Mouse (Mus musculus): Measurements from ENCODE around the gene E2f4. TPM values are rescaled to one million over a fixed set of nuclear protein-coding genes. Genes with fewer than 3 reads are reported as not detected.
A peak's percentile ranks its signal among the peaks of the same experiment; 100 is the strongest.

The E2f4 gene
- 76.6 and 76.8 TPM in 2 replicates for polyA plus RNA-seq (2016; fragmentation: Nextera tagmentation; extraction: Ambion mirVana)

GRCm38 (mm10) chr8:105297511-105298192 is at the start of gene E2f4:
Gene E2f4, plus strand, starts transcription at chr8:105297663.
- peak within 1 kb of the TSS; percentile 58; the same call in 1 of the 2 replicates for H3K27ac ChIP-seq (replicated peaks)
- peak; percentile 92 for ATAC-seq (ENCODE audit: low FRiP score, low read depth)
- WGBS = under 1% methylated on average over 56 of the region's 58 CpGs

DNA sequence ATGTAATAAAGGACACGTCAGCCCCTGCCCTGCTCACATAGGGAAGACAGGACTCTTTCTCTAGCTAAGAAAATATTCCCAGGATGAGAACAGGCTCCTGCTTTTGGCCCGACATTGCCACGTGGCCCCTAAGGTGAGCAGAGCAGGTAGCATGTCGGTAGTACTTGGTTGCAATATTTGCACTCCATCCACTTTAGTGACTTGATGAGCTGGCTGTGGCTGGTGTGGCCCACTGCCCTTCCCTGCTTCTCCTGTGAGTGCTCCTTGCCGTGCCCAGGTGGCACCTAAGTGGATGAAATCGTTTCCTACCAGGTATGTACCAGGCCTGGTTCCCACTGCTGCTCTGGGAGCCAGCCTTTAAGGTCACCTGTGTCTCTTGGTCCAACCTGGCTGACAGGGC is 45.5 kb upstream of the E2f4 start:
- Histone ChIP-seq H3K36me3 (peaks cover 58% of the 10 kb centered on the region), H3K27me3 (peaks cover 27% of the 10 kb centered on the region), H3K27ac (replicated peaks) (no peak overlapping the region), H3K9ac (replicated peaks) (no peak overlapping the region), H3K9me3 (no peaks in the 10 kb centered on the region), H3K4me2 (replicated peaks) (no peak overlapping the region), H3K4me1 (peaks cover 18% of the 10 kb centered on the region), H3K4me3 (no peak overlapping the region)
- no peak for ATAC-seq (ENCODE audit: low FRiP score, low read depth)
- 92% methylated on average over 6 of the region's 6 CpGs for WGBS

More at GRCm38 (mm10) chr8:105297511-105298192, at the start of gene E2f4:
- H3K9me3 ChIP-seq = no peaks in the 10 kb centered on the region
- peaks cover 9% of the 10 kb centered on the region for H3K27me3 ChIP-seq
- peaks cover 17% of the 10 kb centered on the region for H3K4me1 ChIP-seq
- peak within 1 kb of the TSS; percentile 85 for H3K9ac ChIP-seq (replicated peaks)
- peaks cover 35% of the 10 kb centered on the region for H3K36me3 ChIP-seq
- H3K4me2 ChIP-seq (replicated peaks) = peak within 1 kb of the TSS; percentile 98
- peak within 1 kb of the TSS; percentile 78 for H3K4me3 ChIP-seq

GRCm38 (mm10) chr8:105252680-105253537 is 44.6 kb upstream of the E2f4 start:
- WGBS = 89% methylated on average over 10 of the region's 10 CpGs
- Histone ChIP-seq H3K9ac (replicated peaks) (no peak overlapping the region), H3K4me1 (peaks cover 18% of the 10 kb centered on the region), H3K36me3 (peaks cover 49% of the 10 kb centered on the region), H3K27me3 (peaks cover 37% of the 10 kb centered on the region), H3K9me3 (no peaks in the 10 kb centered on the region), H3K4me3 (no peak overlapping the region), H3K4me2 (replicated peaks) (no peak overlapping the region; the same call in 1 of the 2 replicates), H3K27ac (replicated peaks) (no peak overlapping the region)
- no peak for ATAC-seq (ENCODE audit: low FRiP score, low read depth)

GRCm38 (mm10) chr8:105253766-105254151 is 43.7 kb upstream of the E2f4 start:
- ATAC-seq (ENCODE audit: low FRiP score, low read depth) = peak; percentile 52
- 34% methylated on average over 20 of the region's 20 CpGs for WGBS
- Histone ChIP-seq H3K27me3 (peaks cover 45% of the 10 kb centered on the region), H3K4me1 (peaks cover 20% of the 10 kb centered on the region), H3K9me3 (no peaks in the 10 kb centered on the region), H3K36me3 (peaks cover 40% of the 10 kb centered on the region), H3K4me2 (replicated peaks) (peak overlapping the region; percentile 92), H3K4me3 (peak overlapping the region; percentile 52), H3K9ac (replicated peaks) (0 out of 2 replicates have a peak overlapping the region, but pooled peaks have one; percentile 24), H3K27ac (replicated peaks) (no peak overlapping the region)

- H3K27ac ChIP-seq (replicated peaks) = no peak overlapping the region
Observed at GRCm38 (mm10) chr8:105254152-105254965, 43.1 kb upstream of the E2f4 start.

GRCm38 (mm10) chr8:105254966-105255350 is 42.5 kb upstream of the E2f4 start, which contains the start of gene B3gnt9:
Gene B3gnt9, minus strand, starts transcription at chr8:105255153.
- Histone ChIP-seq H3K9me3 (no peaks in the 10 kb centered on the region), H3K4me3 (peak within 1 kb of the TSS; percentile 52), H3K36me3 (peaks cover 28% of the 10 kb centered on the region), H3K27me3 (peaks cover 57% of the 10 kb centered on the region), H3K4me2 (replicated peaks) (peak within 1 kb of the TSS; percentile 92), H3K9ac (replicated peaks) (peak within 1 kb of the TSS; percentile 53), H3K27ac (replicated peaks) (no peak within 1 kb of the TSS), H3K4me1 (peaks cover 32% of the 10 kb centered on the region)
- no peak for ATAC-seq (ENCODE audit: low FRiP score, low read depth)
- 1% methylated on average over 14 of the region's 14 CpGs for WGBS

More at GRCm38 (mm10) chr8:105254152-105254965, 43.1 kb upstream of the E2f4 start:
- ATAC-seq (ENCODE audit: low FRiP score, low read depth) = peak; percentile 83
- Histone ChIP-seq H3K27me3 (peaks cover 51% of the 10 kb centered on the region), H3K4me2 (replicated peaks) (peak overlapping the region; percentile 92), H3K36me3 (peaks cover 34% of the 10 kb centered on the region), H3K4me1 (peaks cover 26% of the 10 kb centered on the region), H3K9ac (replicated peaks) (peak overlapping the region; percentile 53), H3K4me3 (peak overlapping the region; percentile 52), H3K9me3 (no peaks in the 10 kb centered on the region)
- WGBS = under 1% methylated on average over 73 of the region's 74 CpGs

GRCm38 (mm10) chr8:105257318-105258114 is 39.9 kb upstream of the E2f4 start:
- Histone ChIP-seq H3K9ac (replicated peaks) (no peak overlapping the region), H3K36me3 (peaks cover 4% of the 10 kb centered on the region; the same call in 1 of the 2 replicates), H3K4me3 (no peak overlapping the region), H3K9me3 (no peaks in the 10 kb centered on the region), H3K4me2 (replicated peaks) (no peak overlapping the region), H3K27ac (replicated peaks) (no peak overlapping the region), H3K4me1 (peaks cover 33% of the 10 kb centered on the region), H3K27me3 (peaks cover 79% of the 10 kb centered on the region)
- ATAC-seq (ENCODE audit: low FRiP score, low read depth) = no peak
- WGBS = 70% methylated on average over 7 of the region's 7 CpGs

DNA sequence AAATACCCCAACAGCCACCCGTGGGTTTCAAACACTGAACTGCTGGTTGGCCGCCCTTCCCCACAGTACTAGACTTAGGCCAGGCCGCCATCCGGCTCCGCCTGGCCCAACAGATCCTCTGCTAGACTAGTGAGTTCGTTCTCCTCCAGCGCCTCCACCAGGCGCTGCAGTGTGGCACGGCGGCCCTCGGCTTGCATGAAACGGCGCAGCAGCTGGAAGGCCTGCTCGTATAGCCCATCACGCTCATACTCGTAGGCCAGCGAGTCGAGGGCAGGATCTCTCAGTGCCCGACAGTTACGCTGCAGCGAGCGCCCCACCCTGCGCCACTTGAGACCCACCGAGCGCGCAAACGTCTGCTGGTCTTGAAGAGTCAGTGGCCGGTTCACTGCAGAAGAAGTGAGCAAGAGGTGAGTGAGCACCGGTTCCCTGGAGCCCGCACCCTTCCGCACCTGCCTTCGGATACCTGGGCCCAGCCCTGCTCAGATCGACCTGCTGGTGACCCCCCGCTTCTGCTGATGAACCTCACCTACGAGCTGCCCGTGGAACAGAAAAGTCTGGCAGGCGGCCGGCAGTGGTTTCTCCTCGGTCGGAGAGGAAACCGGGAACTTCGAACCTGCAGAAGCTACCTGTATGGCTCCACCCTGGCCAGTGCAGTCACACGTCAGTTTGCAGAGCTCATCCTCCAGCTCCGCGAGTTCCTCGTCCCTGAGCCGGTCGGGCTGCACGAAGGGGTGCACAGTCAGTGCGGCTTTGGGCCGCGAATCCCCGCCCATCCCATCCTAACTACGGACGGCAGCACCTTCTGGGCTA is 38.3 kb upstream of the E2f4 start:
- no peaks in the 10 kb centered on the region for H3K9me3 ChIP-seq
- peak overlapping the region; percentile 80 for H3K4me2 ChIP-seq (replicated peaks)
- H3K36me3 ChIP-seq = no peaks in the 10 kb centered on the region
- WGBS = 2% methylated on average over 55 of the region's 55 CpGs
- no peak overlapping the region; the same call in 1 of the 2 replicates for H3K9ac ChIP-seq (replicated peaks)
- peaks cover 33% of the 10 kb centered on the region for H3K4me1 ChIP-seq
- peaks cover 95% of the 10 kb centered on the region for H3K27me3 ChIP-seq
- H3K4me3 ChIP-seq = peak overlapping the region; percentile 42
- ATAC-seq (ENCODE audit: low FRiP score, low read depth) = peak; percentile 42
- H3K27ac ChIP-seq (replicated peaks) = no peak overlapping the region

- Histone ChIP-seq H3K4me1 (peaks cover 31% of the 10 kb centered on the region), H3K9ac (replicated peaks) (no peak overlapping the region; the same call in 1 of the 2 replicates), H3K4me2 (replicated peaks) (peak overlapping the region; percentile 80), H3K27ac (replicated peaks) (no peak overlapping the region), H3K4me3 (peak overlapping the region; percentile 42), H3K27me3 (peaks cover 96% of the 10 kb centered on the region), H3K36me3 (no peaks in the 10 kb centered on the region), H3K9me3 (no peaks in the 10 kb centered on the region)
- ATAC-seq (ENCODE audit: low FRiP score, low read depth) = peak; percentile 70
- WGBS = 3% methylated on average over 30 of the region's 30 CpGs
Observed at GRCm38 (mm10) chr8:105259721-105260320, 37.6 kb upstream of the E2f4 start.

Data from midbrain, embryonic 12.5 days (tissue).